Mouse (Mus musculus) gastrocnemius, adult 2 months (tissue): ENCODE measurements around the gene Pjvk. TPM values are rescaled to one million over a fixed set of nuclear protein-coding genes. Genes with fewer than 3 reads are reported as not detected.
A peak's percentile ranks its signal among the peaks of the same experiment; 100 is the strongest.

Experiments
- DNase-seq: peaks from one replicate; pipeline ENCODE4 v3.0.0; 2022
- H3K27ac ChIP-seq: fragments of 200-600 bp; 2 replicates; pipeline ENCODE4 v1.8.1; 2022; ENCODE audit warnings: mild to moderate bottlenecking
- H3K4me3 ChIP-seq: fragments of 200-600 bp; 2 replicates; pipeline ENCODE4 v1.8.1; 2022; ENCODE audit warnings: mild to moderate bottlenecking, moderate library complexity
- CTCF ChIP-seq: fragments of 200-600 bp; IDR thresholded peaks from 2 replicates; pipeline ENCODE4 v1.8.1; 2022; ENCODE audit warnings: antibody characterized with exemption, mild to moderate bottlenecking, moderate library complexity
- intact Hi-C: fragments of 180-260 bp; cut with DNase I; formaldehyde crosslinking; loops from one replicate; pipeline ENCODE4 v1.15.1; 2025
- total RNA-seq, 2 experiments: library from RNA; stranded (reverse); gene quantifications; 2 replicates each; pipeline ENCODE4 v1.2.3; 2021

Pjvk gene
- total RNA-seq, 2 experiments from 2014 or later, result not detected

GRCm38 (mm10) chr2:76673472-76674081 lies 25.3 kb downstream of the Pjvk start:
- intact Hi-C loops, result no loop called here
- Histone ChIP-seq H3K4me3 (peak overlapping the region; percentile 77), H3K27ac (peak overlapping the region; percentile 89)
- peak; percentile 47 for DNase-seq
- peak; percentile 46 for TF ChIP-seq CTCF

GRCm38 (mm10) chr2:76674725-76675427 lies 26.6 kb downstream of the Pjvk start, which contains the start of gene Plekha3:
Plekha3 (plus strand) TSS chr2:76675281.
- peak; percentile 90 for DNase-seq
- peak within 1 kb of the TSS; percentile 81 for H3K4me3 ChIP-seq
- no peak for TF ChIP-seq CTCF
- H3K27ac ChIP-seq, result peak within 1 kb of the TSS; percentile 89
- intact Hi-C loops, result loop anchor here (1.0 kb wide), 1 partner anchor 27 kb away; the partner anchor contains the start of genes Pjvk and Prkra

GRCm38 (mm10) chr2:76675451-76675850 lies 27.2 kb downstream of the Pjvk start:
- H3K27ac ChIP-seq, result peak overlapping the region; percentile 89
- H3K4me3 ChIP-seq, result peak overlapping the region; percentile 81
- intact Hi-C loops, result loop anchor here (1.0 kb wide), 1 partner anchor 27 kb away; the partner anchor contains the start of genes Pjvk and Prkra
- no peak for TF ChIP-seq CTCF
- DNase-seq, result no peak

GRCm38 (mm10) chr2:76675949-76676348 lies 27.7 kb downstream of the Pjvk start:
- no peak for TF ChIP-seq CTCF
- no peak for DNase-seq
- H3K4me3 ChIP-seq, result peak overlapping the region; percentile 81
- intact Hi-C loops, result loop anchor here (1.0 kb wide), 1 partner anchor 28 kb away; the partner anchor contains the start of genes Pjvk and Prkra
- H3K27ac ChIP-seq, result peak overlapping the region; percentile 89

GRCm38 (mm10) chr2:76676401-76677226 lies 28.3 kb downstream of the Pjvk start:
- Histone ChIP-seq H3K27ac (no peak overlapping the region), H3K4me3 (peak overlapping the region; percentile 81)
- no peak for TF ChIP-seq CTCF
- intact Hi-C loops, result no loop called here
- DNase-seq, result no peak

GRCm38 (mm10) chr2:76682301-76682700 lies 34.0 kb downstream of the Pjvk start:
- intact Hi-C loops, result no loop called here
- TF ChIP-seq CTCF, result no peak
- Histone ChIP-seq H3K4me3 (no peak overlapping the region), H3K27ac (no peak overlapping the region)
- no peak for DNase-seq

GRCm38 (mm10) chr2:76686986-76687385 lies 38.7 kb downstream of the Pjvk start:
- DNase-seq, result peak; percentile 40
- TF ChIP-seq CTCF, result no peak
- Histone ChIP-seq H3K4me3 (no peak overlapping the region), H3K27ac (peak overlapping the region; percentile 40; the same call in 1 of the 2 replicates)
- intact Hi-C loops, result no loop called here

- intact Hi-C loops, result no loop called here
- no peak overlapping the region for H3K27ac ChIP-seq
- no peak overlapping the region for H3K4me3 ChIP-seq
- TF ChIP-seq CTCF, result no peak
- DNase-seq, result no peak
Observed at GRCm38 (mm10) chr2:76687608-76688007, 39.3 kb downstream of the Pjvk start.

GRCm38 (mm10) chr2:76688162-76688561 lies 39.9 kb downstream of the Pjvk start:
- H3K27ac ChIP-seq, result no peak overlapping the region
- intact Hi-C loops, result no loop called here
- DNase-seq, result no peak
- no peak for TF ChIP-seq CTCF
- H3K4me3 ChIP-seq, result no peak overlapping the region

- H3K4me3 ChIP-seq, result no peak overlapping the region
- H3K27ac ChIP-seq, result peak overlapping the region; percentile 25
- intact Hi-C loops, result no loop called here
- DNase-seq, result peak; percentile 74
- no peak for TF ChIP-seq CTCF
Observed at GRCm38 (mm10) chr2:76690436-76691204, 42.3 kb downstream of the Pjvk start.

- Histone ChIP-seq H3K4me3 (no peak overlapping the region), H3K27ac (no peak overlapping the region)
- no peak for DNase-seq
- intact Hi-C loops, result no loop called here
- no peak for TF ChIP-seq CTCF
Observed at GRCm38 (mm10) chr2:76693765-76694164, 45.5 kb downstream of the Pjvk start.

GRCm38 (mm10) chr2:76695290-76695689 lies 47.0 kb downstream of the Pjvk start:
- TF ChIP-seq CTCF, result no peak
- intact Hi-C loops, result no loop called here
- H3K27ac ChIP-seq, result no peak overlapping the region
- H3K4me3 ChIP-seq, result no peak overlapping the region
- DNase-seq, result no peak
